Mouse (Mus musculus): ENCODE measurements around the gene Sp8. TPM values are rescaled to one million over a fixed set of nuclear protein-coding genes. Genes with fewer than 3 reads are reported as not detected.

The Sp8 gene
- polyA plus RNA-seq, 1 experiment, result not detected

GRCm38 (mm10) chr12:118847861-118848495 is 1.8 kb downstream of the Sp8 start:
- H3K4me1 ChIP-seq, result peaks cover 46% of the 10 kb centered on the region
- TF ChIP-seq FLI1 (IDR thresholded peaks at IDR 0.05; ENCODE audit: low read length) (no peak), GATA1 (IDR thresholded peaks at IDR 0.05; ENCODE audit: borderline replicate concordance, low read length) (no peak)
- H3K9me3 ChIP-seq, result peaks cover 12% of the 10 kb centered on the region
- no peaks in the 10 kb centered on the region for H3K36me3 ChIP-seq (replicated peaks; ENCODE audit: low read length)
- H3K4me3 ChIP-seq (replicated peaks), result peak overlapping the region; percentile 89
- H3K27me3 ChIP-seq (replicated peaks), result peaks cover 92% of the 10 kb centered on the region

DNA sequence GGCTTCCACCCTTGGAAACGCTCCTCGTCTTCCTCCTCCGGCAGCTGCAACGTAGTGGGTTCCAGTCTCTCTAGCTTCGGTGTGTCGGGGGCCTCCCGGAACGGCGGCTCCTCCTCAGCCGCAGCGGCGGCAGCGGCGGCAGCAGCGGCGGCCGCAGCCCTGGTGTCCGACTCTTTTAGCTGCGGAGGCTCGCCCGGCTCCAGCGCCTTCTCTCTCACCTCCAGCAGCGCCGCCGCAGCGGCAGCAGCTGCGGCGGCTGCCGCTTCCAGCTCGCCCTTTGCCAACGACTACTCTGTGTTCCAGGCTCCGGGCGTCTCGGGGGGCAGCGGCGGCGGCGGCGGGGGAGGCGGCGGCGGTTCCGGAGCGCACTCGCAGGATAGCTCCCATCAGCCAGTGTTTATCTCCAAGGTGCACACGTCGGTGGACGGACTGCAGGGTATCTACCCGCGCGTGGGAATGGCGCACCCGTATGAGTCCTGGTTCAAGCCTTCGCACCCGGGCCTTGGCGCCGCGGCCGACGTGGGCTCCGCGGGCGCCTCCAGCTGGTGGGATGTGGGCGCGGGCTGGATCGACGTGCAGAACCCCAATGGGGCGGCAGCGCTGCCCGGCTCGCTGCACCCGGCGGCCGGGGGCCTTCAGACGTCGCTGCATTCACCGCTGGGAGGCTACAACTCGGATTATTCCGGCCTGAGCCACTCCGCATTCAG is 2.5 kb downstream of the Sp8 start:
- peaks cover 92% of the 10 kb centered on the region for H3K27me3 ChIP-seq (replicated peaks)
- peaks cover 48% of the 10 kb centered on the region for H3K4me1 ChIP-seq
- no peak for TF ChIP-seq GATA1 (IDR thresholded peaks at IDR 0.05; ENCODE audit: borderline replicate concordance, low read length)
- TF ChIP-seq FLI1 (IDR thresholded peaks at IDR 0.05; ENCODE audit: low read length), result no peak
- H3K9me3 ChIP-seq, result peaks cover 9% of the 10 kb centered on the region
- H3K4me3 ChIP-seq (replicated peaks), result peak overlapping the region; percentile 89
- no peaks in the 10 kb centered on the region for H3K36me3 ChIP-seq (replicated peaks; ENCODE audit: low read length)

DNA sequence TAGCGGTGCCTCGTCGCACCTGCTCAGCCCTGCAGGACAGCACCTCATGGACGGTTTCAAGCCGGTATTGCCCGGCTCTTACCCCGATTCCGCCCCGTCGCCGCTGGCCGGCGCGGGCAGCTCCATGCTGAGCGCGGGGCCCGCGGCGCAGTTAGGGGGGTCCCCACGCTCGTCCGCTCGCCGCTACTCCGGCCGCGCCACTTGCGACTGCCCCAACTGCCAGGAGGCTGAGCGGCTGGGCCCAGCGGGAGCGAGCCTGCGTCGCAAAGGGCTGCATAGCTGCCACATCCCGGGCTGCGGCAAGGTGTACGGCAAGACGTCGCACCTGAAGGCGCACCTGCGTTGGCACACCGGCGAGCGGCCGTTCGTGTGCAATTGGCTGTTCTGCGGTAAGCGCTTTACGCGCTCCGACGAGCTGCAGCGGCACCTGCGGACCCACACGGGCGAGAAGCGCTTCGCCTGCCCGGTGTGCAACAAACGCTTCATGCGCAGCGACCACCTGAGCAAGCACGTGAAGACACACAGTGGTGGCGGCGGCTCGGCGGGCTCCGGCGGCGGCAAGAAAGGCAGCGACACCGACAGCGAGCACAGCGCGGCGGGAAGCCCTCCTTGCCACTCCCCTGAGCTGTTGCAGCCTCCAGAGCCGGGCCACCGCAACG is 3.2 kb downstream of the Sp8 start:
- H3K27me3 ChIP-seq (replicated peaks), result peaks cover 92% of the 10 kb centered on the region
- TF ChIP-seq GATA1 (IDR thresholded peaks at IDR 0.05; ENCODE audit: borderline replicate concordance, low read length) (no peak), FLI1 (IDR thresholded peaks at IDR 0.05; ENCODE audit: low read length) (no peak)

DNA sequence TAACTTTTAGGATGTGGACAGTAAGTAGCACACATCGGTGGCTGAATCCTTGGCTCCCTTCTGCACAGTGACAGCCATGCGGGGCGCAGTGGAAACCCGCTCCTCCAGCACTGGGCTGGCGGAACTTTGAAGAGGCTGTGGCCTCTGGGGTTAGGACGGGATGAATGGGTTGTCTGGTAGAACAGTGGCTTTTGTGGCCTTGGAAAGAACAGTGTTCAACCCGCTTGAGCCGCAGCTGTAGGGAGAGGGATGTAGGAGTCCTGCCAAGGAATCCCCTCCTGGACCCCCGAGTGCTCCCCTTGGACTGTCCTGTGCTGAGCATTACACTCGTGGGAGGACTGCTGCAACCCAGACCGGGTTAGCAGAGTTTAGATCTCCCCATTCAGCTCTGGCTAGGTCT is 3.9 kb downstream of the Sp8 start:
- H3K9me3 ChIP-seq, result peaks cover 9% of the 10 kb centered on the region
- peaks cover 57% of the 10 kb centered on the region for H3K4me1 ChIP-seq
- TF ChIP-seq GATA1 (IDR thresholded peaks at IDR 0.05; ENCODE audit: borderline replicate concordance, low read length), result no peak
- TF ChIP-seq FLI1 (IDR thresholded peaks at IDR 0.05; ENCODE audit: low read length), result no peak
- H3K36me3 ChIP-seq (replicated peaks; ENCODE audit: low read length), result no peaks in the 10 kb centered on the region
- no peak overlapping the region for H3K4me3 ChIP-seq (replicated peaks)
- H3K27me3 ChIP-seq (replicated peaks), result peaks cover 92% of the 10 kb centered on the region

More for the DNA sequence above, 3.2 kb downstream of the Sp8 start:
- no peaks in the 10 kb centered on the region for H3K36me3 ChIP-seq (replicated peaks; ENCODE audit: low read length)
- H3K9me3 ChIP-seq, result peaks cover 9% of the 10 kb centered on the region
- H3K4me1 ChIP-seq, result peaks cover 50% of the 10 kb centered on the region
- H3K4me3 ChIP-seq (replicated peaks), result peak overlapping the region; percentile 89

GRCm38 (mm10) chr12:118850851-118851410 is 4.8 kb downstream of the Sp8 start:
- TF ChIP-seq GATA1 (IDR thresholded peaks at IDR 0.05; ENCODE audit: borderline replicate concordance, low read length) (no peak), FLI1 (IDR thresholded peaks at IDR 0.05; ENCODE audit: low read length) (no peak)

DNA sequence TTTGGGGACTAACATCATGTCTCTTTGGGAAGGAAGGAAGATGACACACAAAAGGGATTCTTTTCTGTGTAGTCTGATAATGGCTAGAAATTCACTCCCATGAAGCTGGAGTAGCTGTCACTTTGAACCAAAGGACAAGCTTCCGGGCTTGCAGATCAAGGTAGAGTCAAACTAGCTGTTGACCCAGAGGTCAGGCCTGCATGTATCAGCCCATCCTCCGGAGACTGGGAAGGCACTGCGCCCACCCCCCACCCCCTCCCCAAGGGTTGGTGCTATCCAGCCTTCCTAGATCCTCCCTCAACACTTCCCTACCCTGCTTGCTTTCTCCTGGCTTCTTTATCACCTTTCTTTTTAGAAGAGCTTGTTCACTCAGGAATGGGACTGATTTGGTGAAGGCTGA is 7.2 kb downstream of the Sp8 start:
- no peak overlapping the region for H3K4me3 ChIP-seq (replicated peaks)
- TF ChIP-seq FLI1 (IDR thresholded peaks at IDR 0.05; ENCODE audit: low read length), result no peak
- no peak for TF ChIP-seq GATA1 (IDR thresholded peaks at IDR 0.05; ENCODE audit: borderline replicate concordance, low read length)
- no peaks in the 10 kb centered on the region for H3K36me3 ChIP-seq (replicated peaks; ENCODE audit: low read length)
- peaks cover 36% of the 10 kb centered on the region for H3K4me1 ChIP-seq
- H3K9me3 ChIP-seq, result peaks cover 9% of the 10 kb centered on the region
- H3K27me3 ChIP-seq (replicated peaks), result peaks cover 78% of the 10 kb centered on the region

More at GRCm38 (mm10) chr12:118850851-118851410, 4.8 kb downstream of the Sp8 start:
- Histone ChIP-seq H3K4me1 (peaks cover 59% of the 10 kb centered on the region), H3K27me3 (replicated peaks) (peaks cover 90% of the 10 kb centered on the region), H3K9me3 (peaks cover 9% of the 10 kb centered on the region), H3K4me3 (replicated peaks) (no peak overlapping the region), H3K36me3 (replicated peaks; ENCODE audit: low read length) (no peaks in the 10 kb centered on the region)

GRCm38 (mm10) chr12:118854401-118854800 is 8.3 kb downstream of the Sp8 start:
- H3K27me3 ChIP-seq (replicated peaks), result peaks cover 68% of the 10 kb centered on the region
- H3K4me1 ChIP-seq, result peaks cover 25% of the 10 kb centered on the region
- H3K9me3 ChIP-seq, result peaks cover 3% of the 10 kb centered on the region
- H3K4me3 ChIP-seq (replicated peaks), result peak overlapping the region; percentile 84
- TF ChIP-seq GATA1 (IDR thresholded peaks at IDR 0.05; ENCODE audit: borderline replicate concordance, low read length) (no peak), FLI1 (IDR thresholded peaks at IDR 0.05; ENCODE audit: low read length) (no peak)
- no peaks in the 10 kb centered on the region for H3K36me3 ChIP-seq (replicated peaks; ENCODE audit: low read length)

DNA sequence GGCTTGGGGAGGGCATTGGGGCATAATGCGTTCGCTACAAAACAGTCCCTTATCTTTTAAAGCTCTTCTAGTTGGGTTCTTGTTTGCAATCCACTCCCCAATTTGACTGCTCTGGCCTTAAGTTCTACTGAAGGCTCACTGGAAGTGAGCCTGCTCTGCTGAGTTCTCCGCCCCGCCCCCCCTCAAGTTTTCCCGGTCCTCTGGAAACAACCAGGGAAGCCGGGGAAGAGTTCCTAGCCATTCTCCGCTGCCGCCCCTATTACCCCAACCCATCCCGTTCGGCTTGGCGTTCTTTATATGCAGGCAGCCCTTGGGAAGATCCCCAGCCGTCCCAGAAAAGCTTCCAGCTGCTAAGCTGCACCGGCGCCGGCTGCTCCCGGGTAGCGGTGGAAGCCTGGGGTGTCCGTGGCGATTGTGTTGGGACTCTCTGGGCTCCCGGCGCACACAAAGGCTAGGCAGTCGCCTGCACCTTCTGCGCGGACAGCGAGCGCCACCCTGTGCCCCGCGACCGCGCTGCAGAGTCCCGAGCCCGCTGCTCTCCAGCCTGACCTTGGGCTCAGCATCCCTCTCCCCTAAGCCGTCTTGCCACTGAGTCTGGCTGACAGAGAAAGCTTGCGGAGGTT is 8.8 kb downstream of the Sp8 start:
- H3K4me3 ChIP-seq (replicated peaks), result peak overlapping the region; percentile 84
- no peak for TF ChIP-seq GATA1 (IDR thresholded peaks at IDR 0.05; ENCODE audit: borderline replicate concordance, low read length)
- peaks cover 20% of the 10 kb centered on the region for H3K4me1 ChIP-seq
- H3K9me3 ChIP-seq, result no peaks in the 10 kb centered on the region
- H3K27me3 ChIP-seq (replicated peaks), result peaks cover 64% of the 10 kb centered on the region
- H3K36me3 ChIP-seq (replicated peaks; ENCODE audit: low read length), result no peaks in the 10 kb centered on the region

- no peak overlapping the region for H3K4me3 ChIP-seq (replicated peaks)
- peaks cover 55% of the 10 kb centered on the region for H3K27me3 ChIP-seq (replicated peaks)
- peaks cover 17% of the 10 kb centered on the region for H3K4me1 ChIP-seq
- H3K9me3 ChIP-seq, result no peaks in the 10 kb centered on the region
- H3K36me3 ChIP-seq (replicated peaks; ENCODE audit: low read length), result no peaks in the 10 kb centered on the region
- TF ChIP-seq GATA1 (IDR thresholded peaks at IDR 0.05; ENCODE audit: borderline replicate concordance, low read length), result no peak
- no peak for TF ChIP-seq FLI1 (IDR thresholded peaks at IDR 0.05; ENCODE audit: low read length)
These were observed 10.0 kb downstream of the Sp8 start for GRCm38 (mm10) chr12:118856151-118856550.

Measured in megakaryocyte, embryonic 14.5 days (primary cell).